Mouse (Mus musculus) megakaryocyte-erythroid progenitor cell, adult 5-6 weeks (primary cell): ENCODE measurements around the gene Setd1a. TPM values are rescaled to one million over a fixed set of nuclear protein-coding genes. Genes with fewer than 3 reads are reported as not detected.
A peak's percentile ranks its signal among the peaks of the same experiment; 100 is the strongest.
"Not testable (repeated sequence)": the region's sequence is repeated elsewhere in the genome, so short reads cannot be mapped to it uniquely, and the experiment has no call there.

Experiments used
- ATAC-seq: replicated peaks from 2 replicates; pipeline ENCODE4 v1.8.0; 2016; ENCODE audit warnings: mild to moderate bottlenecking, inconsistent platforms; ENCODE audit not compliant: severe bottlenecking, poor library complexity, low FRiP score, low TSS enrichment
- total RNA-seq, 2 experiments: library from RNA; stranded (forward) in 1 of 2; stranded (reverse) in 1 of 2; fragments of 200-1000, 215-1000 nt in 1 of 2; fragments of >200 nt in 1 of 2; fragmentation: Nextera tagmentation in 1 of 2; gene quantifications; 2 replicates each; pipeline ENCODE4 v1.2.3; 2014 to 2017

Gene Setd1a
- total RNA-seq (2014; fragmentation: Nextera tagmentation) (83.0 and 94.4 TPM in 2 replicates), total RNA-seq (2017) (10.6 and 19.5 TPM in 2 replicates)

- ATAC-seq, result peak; percentile 61
Observed at GRCm38 (mm10) chr7:127776426-127776825, at the start of gene Setd1a. TSS of gene Setd1a (plus strand) at chr7:127776670.

- ATAC-seq, result peak; percentile 41; the same call in 1 of the 2 replicates
Observed at GRCm38 (mm10) chr7:127727898-127728297, 48.6 kb upstream of the Setd1a start.

GRCm38 (mm10) chr7:127730170-127730569 is 46.3 kb upstream of the Setd1a start:
- ATAC-seq, result no peak

- ATAC-seq, result not testable (repeated sequence)
Observed at GRCm38 (mm10) chr7:127732066-127732465, 44.4 kb upstream of the Setd1a start, which contains the start of gene Ctf2. TSS of gene Ctf2 (minus strand) at chr7:127732166.

GRCm38 (mm10) chr7:127744366-127745045 is 32.0 kb upstream of the Setd1a start, which contains the start of gene Fbxl19:
TSS of gene Fbxl19 (plus strand) at chr7:127744543.
- ATAC-seq, result no peak; the same call in 1 of the 2 replicates

DNA sequence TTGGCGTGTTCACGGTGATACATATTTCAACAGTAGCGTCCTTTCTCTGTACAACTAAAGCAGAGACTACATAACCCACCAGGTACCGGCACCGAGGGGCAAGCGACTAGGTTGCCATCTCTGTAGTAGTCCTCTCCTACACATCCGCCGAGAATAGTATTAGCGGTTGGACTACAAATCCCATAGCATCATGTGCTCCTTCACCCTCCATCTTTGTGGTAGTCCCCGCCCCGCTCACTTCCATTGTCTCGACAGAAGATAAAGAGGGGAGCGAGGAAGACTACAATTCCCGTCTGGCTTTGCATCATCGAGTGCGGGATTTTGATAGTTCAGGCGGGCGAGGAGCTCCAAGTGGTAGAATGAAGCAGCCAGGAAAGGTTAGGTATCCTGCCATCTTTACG is 31.2 kb upstream of the Setd1a start:
- ATAC-seq, result peak; percentile 86

GRCm38 (mm10) chr7:127745652-127746493 is 30.6 kb upstream of the Setd1a start:
- peak; percentile 58 for ATAC-seq

GRCm38 (mm10) chr7:127746494-127747491 is 29.7 kb upstream of the Setd1a start:
- no peak for ATAC-seq

DNA sequence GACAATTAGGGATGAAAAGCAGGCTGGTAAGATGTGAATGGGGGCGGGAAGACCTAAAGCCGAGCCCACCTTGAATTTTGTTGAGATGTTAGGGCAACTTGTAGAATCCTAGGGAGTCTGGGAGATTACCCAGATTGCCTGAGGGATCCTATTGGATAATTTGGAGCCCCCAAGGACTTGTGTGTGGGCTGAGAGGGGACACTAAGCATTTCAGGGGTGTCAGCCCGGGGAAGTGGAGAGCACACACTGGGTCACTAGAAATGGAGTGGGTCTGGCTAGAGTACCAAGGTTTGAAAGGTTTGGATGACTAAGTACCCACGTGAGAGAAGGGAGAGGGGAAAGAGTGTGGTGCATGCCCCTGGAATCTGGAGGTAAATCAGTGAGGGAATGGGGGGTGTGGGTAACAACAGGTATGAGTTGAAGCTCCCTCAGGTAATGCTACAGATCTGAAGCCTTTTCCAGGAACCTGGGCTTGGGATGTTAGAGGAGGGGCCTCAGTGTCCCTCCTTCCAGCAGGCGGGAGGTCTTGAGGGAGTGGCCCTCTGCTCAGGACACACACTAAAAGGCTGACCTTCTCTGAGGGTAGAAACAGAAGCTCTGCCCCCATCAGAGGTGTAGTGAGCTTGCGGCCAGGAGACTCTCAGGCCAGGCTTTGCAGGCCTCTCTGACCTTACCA is 28.8 kb upstream of the Setd1a start:
- ATAC-seq, result no peak

- no peak for ATAC-seq
Observed at GRCm38 (mm10) chr7:127748235-127748560, 28.3 kb upstream of the Setd1a start.

DNA sequence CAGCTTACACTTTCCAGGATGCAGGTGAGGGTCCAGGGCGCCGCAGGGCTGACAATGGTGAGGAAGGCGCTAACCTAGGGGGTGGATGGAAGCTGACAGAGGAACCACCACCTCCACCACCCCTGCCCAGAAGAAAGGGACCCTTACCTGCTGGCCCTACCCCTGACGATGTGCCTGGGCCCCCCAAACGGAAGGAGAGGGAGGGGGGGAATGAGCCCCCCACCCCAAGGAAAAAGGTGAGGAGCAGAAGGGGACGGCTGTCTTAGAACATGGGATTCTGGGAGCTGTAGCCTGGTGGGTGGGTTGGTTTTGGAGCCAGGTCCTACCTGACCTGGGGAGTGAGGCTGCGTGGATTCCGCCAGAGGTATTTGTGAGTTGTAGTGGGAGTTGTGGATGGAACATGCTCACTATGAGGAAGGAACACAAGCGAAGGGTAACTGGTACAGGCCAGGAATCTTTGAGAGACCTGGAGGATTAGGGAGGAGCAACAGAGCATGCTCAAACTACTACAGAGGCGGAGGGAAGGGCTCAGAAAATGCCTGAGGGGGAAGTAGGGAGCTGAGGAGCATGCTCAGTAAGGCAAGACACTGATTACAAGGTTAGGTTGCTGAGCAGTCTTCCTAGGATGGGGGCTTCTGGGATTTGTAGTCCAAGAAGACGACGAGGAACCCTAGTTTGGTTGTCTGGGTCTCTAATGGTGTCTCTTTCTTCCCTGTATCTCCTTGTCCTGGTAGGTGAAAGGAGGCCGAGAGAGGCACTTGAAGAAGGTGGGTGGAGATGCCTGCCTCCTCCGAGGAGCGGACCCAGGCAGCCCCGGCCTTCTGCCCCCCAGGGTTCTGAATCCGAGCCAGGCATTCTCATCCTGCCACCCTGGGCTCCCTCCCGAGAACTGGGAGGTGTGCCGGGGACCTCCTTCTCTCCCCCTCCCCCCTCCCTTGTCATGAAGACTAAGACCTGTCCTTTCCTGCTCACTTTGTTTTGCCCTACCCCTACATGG is 26.0 kb upstream of the Setd1a start:
- ATAC-seq, result no peak

DNA sequence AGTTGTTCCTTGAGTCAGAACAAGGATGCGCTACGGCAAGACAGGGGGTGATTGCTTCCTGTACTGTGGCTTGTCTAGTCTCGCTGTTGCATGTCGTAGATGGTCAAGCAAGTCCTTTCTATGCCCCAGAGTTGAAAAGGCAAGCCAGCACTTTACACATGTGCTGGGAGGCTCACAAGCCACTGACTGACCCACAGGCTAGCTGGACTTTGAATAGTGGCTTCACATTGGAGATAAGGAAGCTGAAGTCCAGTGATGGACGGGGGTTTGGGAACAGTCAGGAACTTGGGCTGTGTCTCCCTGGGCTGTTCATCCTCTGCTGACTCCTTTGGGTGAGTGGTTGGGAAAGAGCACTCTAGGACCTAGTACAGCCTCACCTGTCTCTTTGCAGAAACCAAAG is 24.9 kb upstream of the Setd1a start:
- ATAC-seq, result no peak

- no peak for ATAC-seq
Observed at GRCm38 (mm10) chr7:127752069-127752468, 24.4 kb upstream of the Setd1a start.

DNA sequence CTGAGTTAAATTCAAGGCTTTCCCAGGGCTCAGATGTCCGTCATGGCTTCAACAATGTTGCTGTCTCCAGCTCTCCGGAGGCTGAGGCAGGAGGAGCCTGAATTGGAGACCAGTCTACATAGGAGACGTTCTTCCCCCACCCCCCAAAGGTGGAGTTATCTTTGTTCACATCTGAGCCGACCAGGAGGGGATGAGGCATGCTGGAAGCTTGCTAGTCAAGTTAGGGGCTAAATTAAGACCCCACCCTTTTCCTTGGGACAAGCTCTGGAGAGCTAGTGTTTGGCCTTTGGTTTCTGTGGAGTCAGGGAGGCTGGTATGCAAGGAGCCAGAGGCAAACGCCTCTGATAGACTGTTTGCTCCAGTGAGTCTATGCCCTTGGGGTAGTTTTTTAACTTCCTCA is 23.3 kb upstream of the Setd1a start:
- no peak for ATAC-seq

DNA sequence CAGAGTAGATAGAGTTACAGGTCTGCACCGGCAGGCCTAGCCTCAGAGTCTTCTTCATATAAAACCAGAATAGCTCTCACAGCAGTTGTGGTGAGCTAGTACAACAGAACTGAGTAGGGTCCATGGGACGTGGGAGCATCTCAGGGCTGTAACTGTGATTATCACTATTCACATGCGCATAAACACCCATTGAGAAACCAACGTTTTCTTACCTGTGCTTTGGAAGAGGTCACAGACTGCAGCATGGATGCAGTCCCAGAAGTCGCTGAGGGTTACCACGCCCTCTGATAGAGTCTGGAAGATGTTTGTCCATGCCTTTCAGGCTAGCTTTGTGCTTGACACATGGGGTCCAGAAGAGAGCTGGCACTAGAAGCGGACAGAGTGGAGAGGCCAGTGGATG is 22.7 kb upstream of the Setd1a start:
- no peak for ATAC-seq

DNA sequence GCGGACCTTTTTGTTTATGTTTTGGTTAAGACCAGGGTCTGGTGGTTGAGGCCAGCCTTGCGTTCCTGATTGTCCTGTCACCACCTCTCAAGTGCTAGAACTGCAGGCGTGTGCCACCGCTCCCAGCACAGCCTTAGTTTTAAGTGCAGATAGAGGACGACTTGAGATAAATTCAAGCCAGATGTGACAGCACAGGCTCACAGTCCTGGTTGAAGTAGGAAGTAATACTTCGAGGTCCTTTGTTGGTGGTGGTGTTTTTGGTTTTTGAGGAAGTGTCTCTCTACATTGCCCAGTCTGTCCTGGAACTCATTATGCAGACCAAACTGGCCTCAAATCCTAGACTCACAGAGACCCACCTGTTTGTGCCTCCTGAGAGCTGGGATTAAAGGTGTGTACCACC is 16.8 kb upstream of the Setd1a start:
- no peak for ATAC-seq

GRCm38 (mm10) chr7:127760478-127760877 is 16.0 kb upstream of the Setd1a start:
- no peak for ATAC-seq

DNA sequence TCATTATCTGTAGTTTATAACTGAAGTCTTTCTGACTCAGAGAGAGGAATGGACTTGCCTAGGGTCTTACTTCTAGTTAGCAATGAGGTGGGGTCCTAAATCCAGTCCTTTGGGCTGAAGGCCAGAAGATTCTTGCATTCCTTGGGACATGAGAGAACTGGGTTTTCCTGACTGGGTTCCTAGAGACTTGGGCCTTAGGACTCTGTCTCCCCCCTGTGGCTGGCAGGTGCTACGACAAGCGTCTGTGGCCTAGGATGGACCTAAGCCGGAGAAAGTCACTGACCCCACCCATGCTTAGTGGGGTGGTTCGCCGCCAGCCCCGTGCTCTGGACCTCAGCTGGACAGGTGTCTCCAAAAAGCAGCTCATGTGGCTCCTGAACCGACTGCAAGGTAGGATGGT is 15.4 kb upstream of the Setd1a start:
- peak; percentile 77 for ATAC-seq
